Mouse (Mus musculus): ENCODE measurements around the gene Cyb5d1. TPM values are rescaled to one million over a fixed set of nuclear protein-coding genes. Genes with fewer than 3 reads are reported as not detected.

Cyb5d1 gene
- polyA plus RNA-seq, 1 experiment: 42.5 TPM

- Histone ChIP-seq H3K4me3 (ENCODE audit: control insufficient read depth, low read depth, low read length) (peak overlapping the region; percentile 84), H3K27ac (ENCODE audit: control insufficient read depth, insufficient read depth, low read depth, low read length) (peak overlapping the region; percentile 82), H3K4me1 (ENCODE audit: control insufficient read depth, insufficient read depth, low read length) (peaks cover 32% of the 10 kb centered on the region), H3K27me3 (ENCODE audit: control insufficient read depth, insufficient read depth, low read length) (no peaks in the 10 kb centered on the region), H3K36me3 (ENCODE audit: control insufficient read depth, insufficient read depth, low read length) (no peaks in the 10 kb centered on the region)
- TF ChIP-seq CTCF (IDR thresholded peaks at IDR 0.05; ENCODE audit: control insufficient read depth, insufficient read depth, insufficient replicate concordance, low read depth, low read length) (no peak), POLR2A (IDR thresholded peaks at IDR 0.05; ENCODE audit: control insufficient read depth, low read depth, low read length) (no peak)
Measured at GRCm38 (mm10) chr11:69368356-69369214, 26.8 kb downstream of the Cyb5d1 start.

- peak overlapping the region; percentile 84 for H3K4me3 ChIP-seq (ENCODE audit: control insufficient read depth, low read depth, low read length)
- TF ChIP-seq POLR2A (IDR thresholded peaks at IDR 0.05; ENCODE audit: control insufficient read depth, low read depth, low read length) (no peak), CTCF (IDR thresholded peaks at IDR 0.05; ENCODE audit: control insufficient read depth, insufficient read depth, insufficient replicate concordance, low read depth, low read length) (no peak)
- H3K27ac ChIP-seq (ENCODE audit: control insufficient read depth, insufficient read depth, low read depth, low read length): peak overlapping the region; percentile 78
- no peaks in the 10 kb centered on the region for H3K36me3 ChIP-seq (ENCODE audit: control insufficient read depth, insufficient read depth, low read length)
- H3K4me1 ChIP-seq (ENCODE audit: control insufficient read depth, insufficient read depth, low read length): peaks cover 32% of the 10 kb centered on the region
- no peaks in the 10 kb centered on the region for H3K27me3 ChIP-seq (ENCODE audit: control insufficient read depth, insufficient read depth, low read length)
Measured at GRCm38 (mm10) chr11:69367616-69368355, 27.6 kb downstream of the Cyb5d1 start.

- Histone ChIP-seq H3K27me3 (ENCODE audit: control insufficient read depth, insufficient read depth, low read length) (no peaks in the 10 kb centered on the region), H3K4me1 (ENCODE audit: control insufficient read depth, insufficient read depth, low read length) (peaks cover 30% of the 10 kb centered on the region), H3K36me3 (ENCODE audit: control insufficient read depth, insufficient read depth, low read length) (no peaks in the 10 kb centered on the region), H3K4me3 (ENCODE audit: control insufficient read depth, low read depth, low read length) (peak overlapping the region; percentile 35), H3K27ac (ENCODE audit: control insufficient read depth, insufficient read depth, low read depth, low read length) (peak overlapping the region; percentile 61)
- TF ChIP-seq CTCF (IDR thresholded peaks at IDR 0.05; ENCODE audit: control insufficient read depth, insufficient read depth, insufficient replicate concordance, low read depth, low read length) (no peak), POLR2A (IDR thresholded peaks at IDR 0.05; ENCODE audit: control insufficient read depth, low read depth, low read length) (no peak)
Measured at GRCm38 (mm10) chr11:69366855-69367615, 28.4 kb downstream of the Cyb5d1 start.

GRCm38 (mm10) chr11:69366157-69366854, 29.1 kb downstream of the Cyb5d1 start:
- Histone ChIP-seq H3K36me3 (ENCODE audit: control insufficient read depth, insufficient read depth, low read length) (no peaks in the 10 kb centered on the region), H3K4me3 (ENCODE audit: control insufficient read depth, low read depth, low read length) (peak overlapping the region; percentile 75), H3K27ac (ENCODE audit: control insufficient read depth, insufficient read depth, low read depth, low read length) (peak overlapping the region; percentile 88), H3K4me1 (ENCODE audit: control insufficient read depth, insufficient read depth, low read length) (peaks cover 30% of the 10 kb centered on the region), H3K27me3 (ENCODE audit: control insufficient read depth, insufficient read depth, low read length) (no peaks in the 10 kb centered on the region)
- peak; percentile 68 for TF ChIP-seq POLR2A (IDR thresholded peaks at IDR 0.05; ENCODE audit: control insufficient read depth, low read depth, low read length)
- TF ChIP-seq CTCF (IDR thresholded peaks at IDR 0.05; ENCODE audit: control insufficient read depth, insufficient read depth, insufficient replicate concordance, low read depth, low read length): no peak

GRCm38 (mm10) chr11:69365722-69366121, 29.7 kb downstream of the Cyb5d1 start:
- Histone ChIP-seq H3K4me1 (ENCODE audit: control insufficient read depth, insufficient read depth, low read length) (peaks cover 30% of the 10 kb centered on the region), H3K27ac (ENCODE audit: control insufficient read depth, insufficient read depth, low read depth, low read length) (peak overlapping the region; percentile 88), H3K4me3 (ENCODE audit: control insufficient read depth, low read depth, low read length) (peak overlapping the region; percentile 75; the same call in 1 of the 2 replicates), H3K36me3 (ENCODE audit: control insufficient read depth, insufficient read depth, low read length) (no peaks in the 10 kb centered on the region), H3K27me3 (ENCODE audit: control insufficient read depth, insufficient read depth, low read length) (no peaks in the 10 kb centered on the region)
- TF ChIP-seq CTCF (IDR thresholded peaks at IDR 0.05; ENCODE audit: control insufficient read depth, insufficient read depth, insufficient replicate concordance, low read depth, low read length) (no peak), POLR2A (IDR thresholded peaks at IDR 0.05; ENCODE audit: control insufficient read depth, low read depth, low read length) (no peak)

- no peak for TF ChIP-seq POLR2A (IDR thresholded peaks at IDR 0.05; ENCODE audit: control insufficient read depth, low read depth, low read length)
- Histone ChIP-seq H3K27ac (ENCODE audit: control insufficient read depth, insufficient read depth, low read depth, low read length) (no peak overlapping the region; the same call in 1 of the 2 replicates), H3K4me3 (ENCODE audit: control insufficient read depth, low read depth, low read length) (no peak overlapping the region), H3K27me3 (ENCODE audit: control insufficient read depth, insufficient read depth, low read length) (no peaks in the 10 kb centered on the region), H3K36me3 (ENCODE audit: control insufficient read depth, insufficient read depth, low read length) (no peaks in the 10 kb centered on the region; the same call in 1 of the 2 replicates), H3K4me1 (ENCODE audit: control insufficient read depth, insufficient read depth, low read length) (peaks cover 30% of the 10 kb centered on the region)
Measured at GRCm38 (mm10) chr11:69364910-69365309, 30.5 kb downstream of the Cyb5d1 start.

All from testis, adult 2 months (tissue).